Mouse (Mus musculus) midbrain, postnatal 0 days (tissue): ENCODE measurements at regions not wholly inside any gene's neighbourhood (a gene's known extent, or its start where the extent isn't known, plus 50 kb on each side); places are given as distances from the start of the nearest gene placed in this dataset.

Experiments used
- ATAC-seq: fragments of 200-750 bp; cut with Nextera tagmentation; 2 replicates; pipeline ENCODE4 v1.8.0; 2017; ENCODE audit warnings: moderate number of reproducible peaks, mild to moderate bottlenecking, moderate TSS enrichment, moderate library complexity; ENCODE audit not compliant: low FRiP score
- DNase-seq: peaks from one replicate; pipeline ENCODE4 v3.0.0-alpha.2; 2015; ENCODE audit warnings: low spot score
- H3K27ac ChIP-seq: fragments of 300-500 bp; sonication (generic); 2 replicates; pipeline ENCODE4 v1.5.1; 2014; ENCODE audit warnings: low read depth, mild to moderate bottlenecking, low read length, mixed read lengths
- H3K27me3 ChIP-seq: fragments of 300-500 bp; sonication (generic); 2 replicates; pipeline ENCODE4 v1.6.1; 2014; ENCODE audit warnings: low read length, control low read depth, mixed read lengths; ENCODE audit not compliant: insufficient read depth
- H3K36me3 ChIP-seq: fragments of 300-500 bp; sonication (generic); 2 replicates; pipeline ENCODE4 v1.6.1; 2014; ENCODE audit warnings: low read length, control low read depth, mixed read lengths; ENCODE audit not compliant: insufficient read depth
- H3K4me1 ChIP-seq: fragments of 300-500 bp; sonication (generic); 2 replicates; pipeline ENCODE4 v1.6.1; 2014; ENCODE audit warnings: mild to moderate bottlenecking, control low read depth, antibody characterized with exemption, low read length, mixed read lengths; ENCODE audit not compliant: insufficient read depth
- H3K4me2 ChIP-seq: fragments of 300-500 bp; sonication (generic); 2 replicates; pipeline ENCODE4 v1.6.1; 2014; ENCODE audit warnings: low read depth, mild to moderate bottlenecking, low read length, mixed read lengths; ENCODE audit not compliant: poor library complexity, severe bottlenecking
- H3K4me3 ChIP-seq: fragments of 300-500 bp; sonication (generic); 2 replicates; pipeline ENCODE4 v1.5.1; 2014; ENCODE audit warnings: low read depth, mild to moderate bottlenecking, low read length, moderate library complexity
- H3K9ac ChIP-seq: fragments of 300-500 bp; sonication (generic); replicated peaks from 2 replicates; pipeline ENCODE4 v1.6.1; 2014; ENCODE audit warnings: mild to moderate bottlenecking, low read length, moderate library complexity, mixed read lengths; ENCODE audit not compliant: poor library complexity, severe bottlenecking
- H3K9me3 ChIP-seq: fragments of 300-500 bp; sonication (generic); 2 replicates; pipeline ENCODE4 v1.6.1; 2016; ENCODE audit warnings: low read length, control low read depth
- CTCF ChIP-seq: IDR thresholded peaks from 2 replicates; pipeline ENCODE4 v1.5.1; 2016; ENCODE audit warnings: antibody characterized with exemption, mild to moderate bottlenecking
- WGBS: fragments of 180-500 bp; shearing (Covaris S2); extraction: QIAGEN DNeasy Blood & Tissue Kit; methylation state at CpG from one replicate; pipeline ENCODE4 v1.1.7; 2014; 5-methylcytosine and 5-hydroxymethylcytosine counted together

DNA sequence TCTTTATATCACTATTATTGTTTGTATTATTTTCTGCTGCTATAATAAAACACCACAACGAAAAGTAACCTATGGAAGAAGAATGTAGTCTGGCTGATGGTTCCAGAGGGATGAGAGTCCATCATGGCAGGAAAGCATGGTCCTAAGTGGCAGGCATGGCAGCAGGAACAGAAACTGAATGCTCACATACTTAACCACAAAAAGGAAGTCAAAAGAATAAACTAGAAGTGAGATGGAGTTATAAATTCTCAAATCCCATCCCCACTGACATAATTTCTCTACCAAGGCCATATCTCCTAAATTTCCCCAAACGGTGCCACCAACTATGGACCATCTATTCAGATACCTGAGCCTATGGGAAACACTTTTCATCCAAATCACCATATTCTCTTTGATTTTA is 408.7 kb upstream of the Cnksr2 start:
- Histone ChIP-seq H3K27me3 (no peaks in the 10 kb centered on the region), H3K36me3 (no peaks in the 10 kb centered on the region), H3K9ac (no peak overlapping the region), H3K4me1 (no peaks in the 10 kb centered on the region), H3K9me3 (no peaks in the 10 kb centered on the region), H3K4me3 (no peak overlapping the region), H3K4me2 (no peak overlapping the region), H3K27ac (no peak overlapping the region)
- 79% methylated on average over 2 of the region's 2 CpGs for WGBS
- TF ChIP-seq CTCF: no peak
- DNase-seq (no peak), ATAC-seq (no peak)

- Histone ChIP-seq H3K4me3 (no peak overlapping the region), H3K4me2 (no peak overlapping the region), H3K9me3 (no peaks in the 10 kb centered on the region), H3K36me3 (no peaks in the 10 kb centered on the region), H3K9ac (no peak overlapping the region), H3K27ac (no peak overlapping the region), H3K27me3 (no peaks in the 10 kb centered on the region), H3K4me1 (no peaks in the 10 kb centered on the region)
- ATAC-seq (no peak), DNase-seq (no peak)
- TF ChIP-seq CTCF: no peak
- 53% methylated on average over 2 of the region's 2 CpGs for WGBS
These were observed 380.6 kb upstream of the Cnksr2 start for GRCm38 (mm10) chrX:158423554-158424258.

DNA sequence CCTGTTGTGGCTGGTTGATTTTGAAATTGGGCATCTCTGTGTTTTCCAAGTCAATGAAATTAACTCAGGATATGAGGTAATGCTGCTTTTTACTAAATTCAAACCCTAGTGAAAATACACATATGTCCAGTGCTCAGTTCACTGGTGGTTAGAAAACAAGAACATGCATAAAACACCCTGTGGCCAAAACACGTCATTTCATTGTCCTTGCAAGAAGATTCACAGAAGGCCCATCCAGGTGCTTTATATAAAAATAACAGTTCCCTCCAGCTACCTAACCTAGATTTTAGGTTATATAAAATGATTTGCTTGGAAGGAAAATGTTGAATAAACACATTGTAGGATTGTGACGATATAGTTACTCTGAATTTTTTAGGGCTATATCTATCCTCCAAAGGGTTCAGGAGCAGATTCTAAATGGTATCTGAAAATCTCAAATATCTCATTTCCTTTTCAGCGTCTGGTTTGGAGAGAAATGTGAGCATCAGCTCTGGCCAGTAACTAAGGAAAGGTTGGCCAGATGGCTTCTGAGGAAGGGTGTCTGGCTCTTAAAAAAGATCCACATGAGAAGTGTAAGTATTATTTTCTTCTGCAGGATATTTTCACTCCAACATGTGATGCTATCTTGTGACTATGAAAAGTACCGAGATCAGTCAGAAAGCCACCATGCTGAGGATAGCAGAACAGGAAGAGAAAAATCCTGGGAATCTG is 351.2 kb upstream of the Cnksr2 start:
- no peak for DNase-seq
- no peak for ATAC-seq
- WGBS: 89% methylated on average over 4 of the region's 4 CpGs

DNA sequence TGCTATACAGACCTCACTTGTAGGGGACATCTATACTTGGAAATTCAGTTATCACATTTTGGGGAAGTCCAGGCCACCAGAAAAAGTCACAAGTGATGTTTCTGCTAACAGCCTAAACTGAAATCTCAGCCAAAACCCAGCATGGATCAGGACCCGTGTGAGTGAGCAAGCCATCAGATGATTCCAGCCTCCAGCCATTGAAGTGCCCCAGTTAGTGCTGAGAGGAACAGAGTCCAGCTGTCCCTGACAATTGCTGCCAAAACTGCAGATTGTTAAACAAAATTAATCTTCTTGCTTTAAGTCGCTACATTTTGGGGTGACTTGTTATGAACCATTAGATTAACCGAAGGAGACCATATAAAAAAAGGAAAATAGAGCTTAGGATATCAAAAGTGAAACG is 332.7 kb upstream of the Cnksr2 start:
- peak; percentile 56 for DNase-seq
- Histone ChIP-seq H3K9ac (no peak overlapping the region), H3K27ac (no peak overlapping the region), H3K27me3 (no peaks in the 10 kb centered on the region), H3K9me3 (no peaks in the 10 kb centered on the region), H3K4me1 (no peaks in the 10 kb centered on the region), H3K36me3 (no peaks in the 10 kb centered on the region), H3K4me2 (no peak overlapping the region), H3K4me3 (no peak overlapping the region)
- ATAC-seq: no peak
- TF ChIP-seq CTCF: no peak
- WGBS: 70% methylated on average over 4 of the region's 4 CpGs

More for the DNA sequence above, 351.2 kb upstream of the Cnksr2 start:
- H3K4me2 ChIP-seq: no peak overlapping the region
- no peaks in the 10 kb centered on the region for H3K36me3 ChIP-seq
- H3K4me1 ChIP-seq: no peaks in the 10 kb centered on the region
- H3K27me3 ChIP-seq: no peaks in the 10 kb centered on the region
- no peak overlapping the region for H3K27ac ChIP-seq
- no peak overlapping the region for H3K9ac ChIP-seq
- H3K4me3 ChIP-seq: no peak overlapping the region
- no peak for TF ChIP-seq CTCF
- no peaks in the 10 kb centered on the region for H3K9me3 ChIP-seq

DNA sequence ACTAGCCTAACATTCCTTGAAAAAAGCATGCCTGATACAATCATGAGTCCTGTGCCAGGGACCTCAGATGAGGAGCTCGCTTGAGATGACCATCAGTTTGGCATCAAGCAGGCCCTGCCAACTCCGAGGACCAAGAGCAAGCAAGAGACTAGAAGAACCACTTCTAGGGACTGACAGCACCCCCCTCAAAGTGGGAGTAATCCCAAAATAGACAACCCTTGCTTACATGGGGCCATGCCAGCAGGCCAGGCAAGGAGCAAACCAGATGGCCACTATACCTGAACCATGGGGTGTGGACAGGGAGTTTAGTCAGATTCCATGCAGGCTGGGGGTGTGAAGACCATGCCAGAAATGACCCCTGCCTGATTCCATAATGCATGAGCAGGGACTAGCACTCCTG is 330.1 kb upstream of the Cnksr2 start:
- H3K27ac ChIP-seq: no peak overlapping the region
- H3K27me3 ChIP-seq: no peaks in the 10 kb centered on the region
- no peaks in the 10 kb centered on the region for H3K36me3 ChIP-seq
- H3K9ac ChIP-seq: no peak overlapping the region
- no peaks in the 10 kb centered on the region for H3K9me3 ChIP-seq
- no peak for TF ChIP-seq CTCF
- no peaks in the 10 kb centered on the region for H3K4me1 ChIP-seq
- ATAC-seq (no peak), DNase-seq (no peak)
- H3K4me3 ChIP-seq: no peak overlapping the region
- H3K4me2 ChIP-seq: no peak overlapping the region
- 85% methylated on average over 2 of the region's 2 CpGs for WGBS
